Mouse (Mus musculus) ES-E14 (cell line): ENCODE data around the gene Elmo1. TPM values are rescaled to one million over a fixed set of nuclear protein-coding genes. Genes with fewer than 3 reads are reported as not detected.
A peak's percentile ranks its signal among the peaks of the same experiment; 100 is the strongest.

Experiments
- DNase-seq: peaks from one replicate; pipeline ENCODE4 v3.0.0-alpha.2; 2013; ENCODE audit warnings: low read depth, low spot score
- H3K27ac ChIP-seq: 2 replicates; pipeline ENCODE4 v1.5.1; 2012; ENCODE audit warnings: low read depth, mild to moderate bottlenecking, low read length, moderate library complexity, mixed read lengths; ENCODE audit not compliant: poor library complexity, insufficient read depth, severe bottlenecking
- H3K36me3 ChIP-seq: 2 replicates; pipeline ENCODE4 v1.6.1; 2012; ENCODE audit warnings: mild to moderate bottlenecking, low read length, moderate library complexity, mixed read lengths; ENCODE audit not compliant: control insufficient read depth, poor library complexity, insufficient read depth, severe bottlenecking
- H3K4me1 ChIP-seq, 2 experiments: fragments of 150-350 bp in 1 of 2; sonication (generic) in 1 of 2; 2 replicates each; pipeline ENCODE4 v1.6.1; 2012; ENCODE audit warnings: low read length in 2 of 2, mild to moderate bottlenecking in 1 of 2, mixed read lengths in 1 of 2; ENCODE audit not compliant: control insufficient read depth in 2 of 2, insufficient read depth in 2 of 2, poor library complexity in 1 of 2
- H3K4me3 ChIP-seq, 2 experiments: fragments of 150-350 bp in 1 of 2; sonication (generic) in 1 of 2; 2 replicates each; pipeline ENCODE4 v1.5.1; 2012; ENCODE audit warnings: low read length in 2 of 2, low read depth in 1 of 2, mild to moderate bottlenecking in 1 of 2, mixed read lengths in 1 of 2; ENCODE audit not compliant: insufficient read depth in 1 of 2, poor library complexity in 1 of 2, severe bottlenecking in 1 of 2
- H3K9ac ChIP-seq: 2 replicates; pipeline ENCODE4 v1.6.1; 2012; ENCODE audit warnings: low read depth, mild to moderate bottlenecking, low read length, mixed read lengths; ENCODE audit not compliant: poor library complexity, insufficient read depth, severe bottlenecking
- H3K9me3 ChIP-seq: fragments of 150-350 bp; sonication (generic); 2 replicates; pipeline ENCODE4 v1.6.1; 2012; ENCODE audit warnings: low read depth, mild to moderate bottlenecking, low read length; ENCODE audit not compliant: control insufficient read depth, insufficient read depth
- CHD2 ChIP-seq: IDR thresholded peaks from 2 replicates; pipeline ENCODE4 v1.6.1; 2014; ENCODE audit warnings: mild to moderate bottlenecking, low read depth, low read length, inconsistent platforms
- HCFC1 ChIP-seq: IDR thresholded peaks from 2 replicates; pipeline ENCODE4 v1.6.1; 2012; ENCODE audit warnings: low read length, inconsistent platforms, borderline replicate concordance; ENCODE audit not compliant: insufficient read depth
- MAFK ChIP-seq: IDR thresholded peaks from 2 replicates; pipeline ENCODE4 v1.6.1; 2014; ENCODE audit warnings: mild to moderate bottlenecking, low read depth, low read length, inconsistent platforms; ENCODE audit not compliant: insufficient read depth
- ZC3H11A ChIP-seq: IDR thresholded peaks from 2 replicates; pipeline ENCODE4 v1.6.1; 2012; ENCODE audit warnings: low read depth, mild to moderate bottlenecking, inconsistent platforms, low read length, borderline replicate concordance
- ZNF384 ChIP-seq: IDR thresholded peaks from 2 replicates; pipeline ENCODE4 v1.6.1; 2012; ENCODE audit warnings: low read depth, low read length, inconsistent platforms
- in situ Hi-C, 2 experiments: fragments of 600-800 bp; cut with MboI; formaldehyde crosslinking; loops; one replicate each; pipeline ENCODE4 v1.15.1; 2025; ENCODE audit warnings: low sequenced_read_pairs in 2 of 2, inconsistent platforms in 1 of 2; ENCODE audit not compliant: unreplicated experiment in 2 of 2
- total RNA-seq: library from RNA; depleted of rRNA; stranded (reverse); fragments of 300-350 nt; gene quantifications from 2 replicates; pipeline ENCODE4 v1.2.3, GENCODE M21; 2012

Elmo1 gene
- total RNA-seq, 1 experiment, result 3.7 TPM

DNA sequence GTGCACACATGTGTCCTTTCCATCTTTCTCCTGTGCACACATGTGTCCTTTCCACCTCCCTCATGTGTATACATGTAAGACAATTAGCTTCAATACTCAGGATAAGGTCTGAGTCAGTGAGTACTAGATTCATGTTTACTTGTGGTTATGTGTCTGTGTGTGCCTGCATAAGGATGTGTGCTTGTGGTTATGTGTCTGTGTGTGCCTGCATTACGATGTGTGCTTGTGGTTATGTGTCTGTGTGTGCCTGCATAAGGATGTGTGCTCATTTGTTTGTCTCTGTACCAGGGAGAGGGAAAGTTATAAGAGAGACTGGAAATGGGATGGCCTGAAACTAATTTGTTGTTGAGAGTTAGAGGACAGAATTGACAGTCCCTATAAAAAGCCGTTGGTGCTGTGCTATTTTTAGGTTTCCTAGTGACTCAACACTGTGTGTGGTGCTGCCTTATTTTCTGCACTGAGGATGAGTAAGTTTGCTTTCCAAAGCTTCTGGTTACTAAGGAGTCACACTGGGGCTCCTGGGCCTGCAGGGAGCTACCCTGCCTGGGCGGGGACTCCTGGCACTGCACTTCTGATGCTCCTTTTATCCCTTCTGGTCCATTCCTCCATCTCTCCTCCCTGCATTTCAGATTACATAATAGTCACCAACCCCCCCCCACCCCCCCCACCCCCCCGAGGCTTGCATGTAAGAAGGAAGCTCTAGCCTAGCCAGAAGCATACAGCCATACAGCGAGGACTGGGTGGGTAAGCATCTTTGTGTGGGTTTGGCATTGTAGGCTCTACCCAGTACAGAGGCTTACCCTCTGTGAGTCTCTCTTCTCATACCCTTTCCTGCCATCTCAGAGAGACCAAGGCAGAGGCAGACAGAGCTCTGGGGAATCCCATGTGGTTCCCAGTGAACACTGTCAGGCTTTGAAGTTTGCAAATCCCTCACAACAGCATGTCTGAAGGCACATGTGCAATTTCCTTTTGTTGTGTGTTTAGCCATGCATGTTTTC, 216.1 kb downstream of the Elmo1 start:
- DNase-seq, result no peak
- no peaks in the 10 kb centered on the region for H3K9me3 ChIP-seq
- H3K27ac ChIP-seq, result no peak overlapping the region
- H3K4me1 ChIP-seq, result no peaks in the 10 kb centered on the region
- no peaks in the 10 kb centered on the region for H3K36me3 ChIP-seq
- in situ Hi-C loops, result loop anchor here (25.0 kb wide), 2 partner anchors 181 to 831 kb away; partner anchors contain the start of genes Olfr1368 (in 1 of the 2) and Olfr263 (in 1 of the 2)
- no peak overlapping the region for H3K9ac ChIP-seq
- TF ChIP-seq ZNF384 (no peak), MAFK (no peak), ZC3H11A (no peak), CHD2 (no peak), HCFC1 (no peak)
- no peak overlapping the region for H3K4me3 ChIP-seq

DNA sequence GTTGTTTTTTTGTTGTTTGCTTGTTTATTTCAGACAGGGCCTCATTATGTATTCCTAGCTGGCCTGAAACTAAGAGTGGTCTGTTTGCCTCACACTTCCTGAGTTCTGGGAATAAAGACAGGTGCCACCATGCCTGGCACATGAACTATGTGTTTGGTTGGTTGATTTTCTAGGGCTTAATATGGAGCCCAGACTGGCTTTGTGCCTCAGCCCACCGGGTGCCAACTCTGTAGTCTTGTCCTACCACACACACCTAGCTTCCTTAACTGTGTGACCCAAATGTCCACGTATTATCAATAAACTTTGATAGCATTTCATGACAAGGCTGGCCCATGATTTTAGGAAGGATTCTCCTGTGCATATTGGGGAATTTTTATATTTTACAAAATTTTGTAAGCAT, 217.0 kb downstream of the Elmo1 start:
- Histone ChIP-seq H3K36me3 (no peaks in the 10 kb centered on the region), H3K27ac (no peak overlapping the region), H3K4me3 (no peak overlapping the region), H3K9ac (no peak overlapping the region), H3K9me3 (no peaks in the 10 kb centered on the region), H3K4me1 (no peaks in the 10 kb centered on the region)
- TF ChIP-seq ZC3H11A, result no peak
- no peak for TF ChIP-seq HCFC1
- no peak for TF ChIP-seq MAFK
- no peak for TF ChIP-seq CHD2
- no peak for TF ChIP-seq ZNF384
- in situ Hi-C loops, result loop anchor here (25.0 kb wide), 2 partner anchors 180 to 830 kb away; partner anchors contain the start of genes Olfr1368 (in 1 of the 2) and Olfr263 (in 1 of the 2)
- DNase-seq, result no peak

GRCm38 (mm10) chr13:20311612-20312011, 221.2 kb downstream of the Elmo1 start:
- no peak overlapping the region for H3K27ac ChIP-seq
- no peaks in the 10 kb centered on the region for H3K9me3 ChIP-seq
- in situ Hi-C loops, result loop anchor here (5.0 to 25.0 kb wide), 4 partner anchors 176 to 826 kb away; partner anchors contain the start of genes Olfr1368 (in 1 of the 2) and Olfr263 (in 1 of the 2)
- no peak overlapping the region for H3K9ac ChIP-seq
- TF ChIP-seq ZNF384 (no peak), HCFC1 (no peak), ZC3H11A (peak; percentile 99)
- no peak overlapping the region for H3K4me3 ChIP-seq
- DNase-seq, result peak; percentile 70
- no peaks in the 10 kb centered on the region for H3K36me3 ChIP-seq
- no peaks in the 10 kb centered on the region for H3K4me1 ChIP-seq

GRCm38 (mm10) chr13:20313345-20313744, 222.9 kb downstream of the Elmo1 start:
- no peaks in the 10 kb centered on the region for H3K9me3 ChIP-seq
- H3K4me3 ChIP-seq, result no peak overlapping the region
- DNase-seq, result no peak
- in situ Hi-C loops, result loop anchor here (5.0 to 25.0 kb wide), 4 partner anchors 174 to 824 kb away; partner anchors contain the start of genes Olfr1368 (in 1 of the 2) and Olfr263 (in 1 of the 2)
- H3K27ac ChIP-seq, result no peak overlapping the region
- TF ChIP-seq ZNF384 (no peak), ZC3H11A (no peak), CHD2 (no peak), MAFK (no peak), HCFC1 (no peak)
- no peak overlapping the region for H3K9ac ChIP-seq
- no peaks in the 10 kb centered on the region for H3K4me1 ChIP-seq
- H3K36me3 ChIP-seq, result no peaks in the 10 kb centered on the region
